Mouse (Mus musculus) kidney, embryonic 14.5 days (tissue): Measurements from ENCODE around the gene Adm. TPM values are rescaled to one million over a fixed set of nuclear protein-coding genes. Genes with fewer than 3 reads are reported as not detected.

ENCODE experiments used
- ATAC-seq: fragments of 200-750 bp; cut with Nextera tagmentation; 2 replicates; pipeline ENCODE4 v1.8.0; 2017; ENCODE audit warnings: moderate number of reproducible peaks, mild to moderate bottlenecking, moderate TSS enrichment, moderate library complexity; ENCODE audit not compliant: low FRiP score, low TSS enrichment
- H3K27ac ChIP-seq: fragments of 300-500 bp; sonication (generic); 2 replicates; pipeline ENCODE4 v1.5.1; 2014; ENCODE audit warnings: low read depth, mild to moderate bottlenecking, low read length, moderate library complexity, mixed read lengths
- H3K27me3 ChIP-seq: fragments of 300-500 bp; sonication (generic); 2 replicates; pipeline ENCODE4 v1.6.1; 2014; ENCODE audit warnings: mild to moderate bottlenecking, low read length; ENCODE audit not compliant: control insufficient read depth, insufficient read depth
- H3K36me3 ChIP-seq: fragments of 300-500 bp; sonication (generic); 2 replicates; pipeline ENCODE4 v1.6.1; 2014; ENCODE audit warnings: low read length, mixed read lengths; ENCODE audit not compliant: control insufficient read depth, insufficient read depth
- H3K4me1 ChIP-seq: fragments of 300-500 bp; sonication (generic); 2 replicates; pipeline ENCODE4 v1.6.1; 2014; ENCODE audit warnings: low read length, mixed read lengths; ENCODE audit not compliant: control insufficient read depth, insufficient read depth
- H3K4me2 ChIP-seq: fragments of 300-500 bp; sonication (generic); replicated peaks from 2 replicates; pipeline ENCODE4 v1.6.1; 2014; ENCODE audit warnings: low read depth, mild to moderate bottlenecking, low read length
- H3K4me3 ChIP-seq: fragments of 300-500 bp; sonication (generic); 2 replicates; pipeline ENCODE4 v1.5.1; 2014; ENCODE audit warnings: mild to moderate bottlenecking, low read length
- H3K9ac ChIP-seq: fragments of 300-500 bp; sonication (generic); 2 replicates; pipeline ENCODE4 v1.6.1; 2014; ENCODE audit warnings: low read depth, mild to moderate bottlenecking, low read length, moderate library complexity
- H3K9me3 ChIP-seq: fragments of 300-500 bp; sonication (generic); 2 replicates; pipeline ENCODE4 v1.6.1; 2016; ENCODE audit warnings: low read length; ENCODE audit not compliant: control insufficient read depth
- WGBS: fragments of 180-500 bp; shearing (Covaris S2); extraction: QIAGEN DNeasy Blood & Tissue Kit; methylation state at CpG from one replicate; pipeline ENCODE4 v1.1.7; 2014; 5-methylcytosine and 5-hydroxymethylcytosine counted together
- polyA plus RNA-seq: library from polyadenylated mRNA; unstranded; fragments of >200 nt; fragmentation: Nextera tagmentation; extraction: Ambion mirVana; gene quantifications from 2 replicates; pipeline ENCODE4 v1.2.1, GENCODE M21; 2014

Gene Adm
- polyA plus RNA-seq, 1 experiment from 2014 or later: 4.2 TPM

DNA sequence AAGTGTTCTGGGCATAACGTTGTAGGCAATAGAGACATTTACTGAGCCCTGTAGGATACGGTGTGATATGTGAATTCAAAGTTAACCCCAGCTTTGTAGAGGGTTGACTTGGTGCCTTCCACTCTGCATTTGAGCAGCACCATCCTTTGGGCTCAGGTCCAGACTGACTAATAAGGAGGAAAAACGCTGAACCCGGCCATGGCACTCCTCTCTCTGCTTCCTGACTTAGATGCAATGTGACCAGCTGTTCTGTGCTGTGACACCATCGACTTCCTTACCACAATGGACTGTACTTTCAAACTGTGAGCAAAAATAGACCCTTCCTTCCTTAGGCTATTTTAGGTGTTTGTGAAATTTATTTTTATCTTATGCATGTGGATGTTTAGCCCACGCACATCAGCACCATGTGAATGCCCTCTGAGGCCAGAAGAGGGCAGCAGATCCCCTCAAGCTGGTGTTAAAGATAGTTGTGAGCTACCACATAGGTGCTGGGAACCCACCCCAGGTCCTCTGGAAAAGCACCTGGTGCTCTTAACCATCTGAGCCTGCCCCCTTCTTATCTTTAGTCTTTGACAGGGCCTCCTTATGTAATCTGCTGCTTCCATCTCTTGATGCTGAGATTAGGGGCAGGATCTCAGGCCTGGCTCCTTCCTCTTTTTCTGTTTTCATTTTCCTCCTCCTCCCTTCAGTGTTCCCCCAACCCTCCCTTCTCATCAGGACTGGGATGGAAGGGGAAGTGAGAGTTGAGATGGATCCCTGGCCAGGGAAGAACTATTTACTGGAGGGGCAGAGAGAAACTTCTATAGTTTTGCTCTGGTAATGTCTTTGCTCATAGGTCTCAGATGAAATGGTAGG, 21.9 kb downstream of the Adm start:
- 89% methylated on average over 6 of the region's 6 CpGs for WGBS
- no peak overlapping the region for H3K4me2 ChIP-seq
- no peak overlapping the region for H3K27ac ChIP-seq
- no peaks in the 10 kb centered on the region for H3K4me1 ChIP-seq
- no peak overlapping the region for H3K4me3 ChIP-seq
- no peaks in the 10 kb centered on the region for H3K36me3 ChIP-seq
- no peak for ATAC-seq
- H3K27me3 ChIP-seq: no peaks in the 10 kb centered on the region
- H3K9ac ChIP-seq: no peak overlapping the region
- H3K9me3 ChIP-seq: peaks cover 6% of the 10 kb centered on the region

DNA sequence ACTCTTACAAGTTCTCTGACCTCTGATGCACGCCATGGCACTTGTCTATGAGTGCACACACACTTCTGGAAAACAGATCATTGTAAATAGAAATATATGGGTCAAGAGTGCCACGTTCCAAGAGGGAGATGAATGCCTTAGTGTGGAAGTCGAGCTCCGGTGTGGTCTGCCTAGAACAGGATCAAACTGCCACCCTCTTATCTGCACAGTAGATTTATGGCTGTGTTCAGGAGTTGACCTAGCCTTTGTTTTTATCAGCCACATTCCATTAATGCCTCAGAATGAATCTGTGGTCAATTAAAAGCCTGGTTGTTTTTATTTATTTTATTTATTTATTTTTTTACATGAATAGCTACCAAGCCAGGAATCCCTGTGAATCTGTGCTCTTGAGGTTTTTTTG, 23.0 kb downstream of the Adm start:
- H3K4me3 ChIP-seq: no peak overlapping the region
- ATAC-seq: peak; percentile 40; the same call in 1 of the 2 replicates
- H3K9ac ChIP-seq: no peak overlapping the region
- WGBS: 44% methylated on average over 4 of the region's 4 CpGs
- peaks cover 6% of the 10 kb centered on the region for H3K9me3 ChIP-seq
- H3K4me1 ChIP-seq: no peaks in the 10 kb centered on the region
- H3K36me3 ChIP-seq: no peaks in the 10 kb centered on the region
- H3K4me2 ChIP-seq: no peak overlapping the region
- no peaks in the 10 kb centered on the region for H3K27me3 ChIP-seq
- no peak overlapping the region for H3K27ac ChIP-seq

DNA sequence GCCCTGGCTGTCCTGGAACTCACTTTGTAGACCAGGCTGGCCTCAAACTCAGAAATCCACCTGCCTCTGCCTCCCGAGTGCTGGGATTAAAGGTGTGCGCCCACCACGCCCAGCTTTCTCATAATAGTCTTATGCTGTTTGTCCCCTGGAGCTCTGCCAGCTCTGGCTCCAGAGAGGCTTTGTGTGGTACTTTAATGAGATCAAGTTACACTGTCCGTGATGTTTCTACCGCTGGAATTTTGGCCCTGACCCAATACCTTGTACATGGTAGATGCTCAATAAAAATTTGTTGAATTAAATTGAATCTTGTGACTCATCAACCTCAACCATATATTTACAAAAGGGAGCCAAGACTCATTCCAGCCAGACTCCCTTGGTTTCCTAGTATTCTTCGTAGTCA, 23.6 kb downstream of the Adm start:
- no peak overlapping the region for H3K4me3 ChIP-seq

DNA sequence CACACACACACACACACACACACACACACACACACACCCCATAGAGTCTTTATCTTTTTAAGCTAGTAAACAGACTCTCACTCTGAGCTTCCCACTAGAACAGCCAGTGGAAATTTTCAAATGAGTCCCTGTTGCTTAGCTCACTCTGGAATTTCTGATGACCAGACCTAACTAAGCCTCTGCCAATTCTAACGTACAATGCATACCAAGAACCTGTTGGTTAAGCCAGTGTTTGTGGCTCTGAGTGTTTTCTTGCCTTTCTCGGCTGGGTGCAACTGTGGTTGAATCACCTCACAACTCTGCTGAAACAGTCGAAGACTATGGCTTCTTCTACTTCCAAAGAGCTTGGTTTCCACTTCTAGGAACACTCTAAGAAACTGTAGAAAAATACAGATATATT, 27.8 kb downstream of the Adm start:
- H3K9ac ChIP-seq: no peak overlapping the region
- 82% methylated on average over 3 of the region's 3 CpGs for WGBS

More for the DNA sequence above, 23.6 kb downstream of the Adm start:
- ATAC-seq: no peak
- Histone ChIP-seq H3K4me1 (no peaks in the 10 kb centered on the region), H3K9me3 (peaks cover 6% of the 10 kb centered on the region), H3K27me3 (no peaks in the 10 kb centered on the region), H3K9ac (no peak overlapping the region), H3K27ac (no peak overlapping the region), H3K36me3 (no peaks in the 10 kb centered on the region), H3K4me2 (no peak overlapping the region)
- 72% methylated on average over 6 of the region's 6 CpGs for WGBS

DNA sequence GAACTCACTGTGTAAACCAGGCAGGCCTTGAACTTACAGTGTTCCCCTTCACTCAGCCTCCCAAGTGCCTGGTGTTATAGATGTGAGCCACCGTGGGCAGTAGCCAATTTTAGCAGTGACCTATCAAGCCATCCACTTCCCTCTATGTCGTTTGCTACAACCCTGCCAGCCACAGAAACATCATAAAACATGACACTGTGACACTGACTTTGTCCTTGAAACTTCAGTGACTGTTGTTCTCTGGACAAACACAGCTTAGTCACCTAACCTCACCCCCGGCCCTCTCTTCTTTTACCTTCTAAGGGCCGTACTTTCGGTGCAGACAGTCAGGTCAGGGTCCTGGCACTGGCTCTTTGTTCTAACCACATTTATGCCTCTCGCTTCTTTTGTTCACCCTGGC, 28.5 kb downstream of the Adm start:
- Histone ChIP-seq H3K27ac (no peak overlapping the region), H3K9me3 (no peaks in the 10 kb centered on the region), H3K4me1 (no peaks in the 10 kb centered on the region), H3K4me2 (no peak overlapping the region), H3K36me3 (no peaks in the 10 kb centered on the region), H3K27me3 (no peaks in the 10 kb centered on the region), H3K9ac (no peak overlapping the region), H3K4me3 (no peak overlapping the region)
- 55% methylated on average over 6 of the region's 6 CpGs for WGBS
- ATAC-seq: no peak

More for the DNA sequence above, 27.8 kb downstream of the Adm start:
- no peaks in the 10 kb centered on the region for H3K36me3 ChIP-seq
- H3K27ac ChIP-seq: no peak overlapping the region
- no peak overlapping the region for H3K4me3 ChIP-seq
- no peak overlapping the region for H3K4me2 ChIP-seq
- no peaks in the 10 kb centered on the region for H3K9me3 ChIP-seq
- ATAC-seq: no peak
- H3K27me3 ChIP-seq: no peaks in the 10 kb centered on the region
- H3K4me1 ChIP-seq: no peaks in the 10 kb centered on the region

DNA sequence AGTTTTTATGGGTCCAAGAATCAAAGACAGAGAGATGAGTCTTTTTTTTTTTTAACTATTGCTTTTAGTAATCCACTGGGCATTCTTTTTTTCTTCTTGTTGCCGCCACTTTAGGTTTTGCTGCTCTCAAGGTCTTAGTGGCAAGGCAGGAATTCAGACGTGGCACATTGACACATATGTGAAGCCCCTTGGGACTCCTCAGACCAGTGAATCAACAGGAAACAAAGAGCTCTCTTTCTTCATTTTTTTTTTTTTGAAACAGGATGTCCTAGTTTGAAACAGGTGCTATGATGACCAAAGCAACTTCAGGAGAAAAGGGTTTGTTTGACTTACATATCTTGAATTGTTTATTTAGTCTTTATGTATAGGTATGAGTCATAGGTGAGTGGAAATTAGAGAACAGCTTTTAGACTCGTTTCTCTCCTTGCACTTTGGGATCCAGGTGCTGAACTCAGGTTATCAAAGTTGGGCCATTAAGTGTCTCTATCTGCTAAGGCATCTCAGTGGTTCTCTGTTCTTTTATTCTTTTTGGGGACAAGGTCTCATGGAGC, 31.0 kb downstream of the Adm start:
- no peak overlapping the region for H3K27ac ChIP-seq
- H3K9ac ChIP-seq: no peak overlapping the region
- no peak for ATAC-seq

DNA sequence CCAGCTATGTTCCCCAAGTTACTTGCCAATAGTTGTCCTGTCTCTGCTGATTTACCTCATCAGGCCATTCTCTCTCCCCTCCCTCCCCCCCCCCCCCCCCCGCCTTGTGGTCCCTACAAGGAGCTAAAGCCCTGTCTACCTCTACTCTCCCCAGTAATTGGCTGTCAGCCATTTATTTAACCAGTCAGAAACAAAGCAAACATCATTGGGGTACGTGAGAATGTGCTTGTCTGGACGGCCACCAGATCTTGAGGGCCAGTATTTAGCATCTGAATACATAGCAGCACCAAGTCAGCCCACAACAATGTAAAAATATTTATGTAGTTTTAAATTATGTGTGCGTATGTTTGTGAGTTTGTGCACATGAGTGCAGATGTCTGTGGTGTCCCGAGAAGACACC, 39.1 kb downstream of the Adm start:
- Histone ChIP-seq H3K4me1 (no peaks in the 10 kb centered on the region; the same call in 1 of the 2 replicates), H3K27ac (no peak overlapping the region), H3K9me3 (no peaks in the 10 kb centered on the region; the same call in 1 of the 2 replicates), H3K4me2 (no peak overlapping the region), H3K9ac (no peak overlapping the region), H3K27me3 (no peaks in the 10 kb centered on the region), H3K36me3 (no peaks in the 10 kb centered on the region), H3K4me3 (no peak overlapping the region)
- 63% methylated on average over 4 of the region's 5 CpGs for WGBS
- ATAC-seq: no peak

More for the DNA sequence above, 31.0 kb downstream of the Adm start:
- no peaks in the 10 kb centered on the region for H3K36me3 ChIP-seq
- 49% methylated on average over 3 of the region's 3 CpGs for WGBS
- no peaks in the 10 kb centered on the region for H3K4me1 ChIP-seq
- no peak overlapping the region for H3K4me2 ChIP-seq
- no peaks in the 10 kb centered on the region for H3K9me3 ChIP-seq
- H3K27me3 ChIP-seq: no peaks in the 10 kb centered on the region
- no peak overlapping the region for H3K4me3 ChIP-seq

DNA sequence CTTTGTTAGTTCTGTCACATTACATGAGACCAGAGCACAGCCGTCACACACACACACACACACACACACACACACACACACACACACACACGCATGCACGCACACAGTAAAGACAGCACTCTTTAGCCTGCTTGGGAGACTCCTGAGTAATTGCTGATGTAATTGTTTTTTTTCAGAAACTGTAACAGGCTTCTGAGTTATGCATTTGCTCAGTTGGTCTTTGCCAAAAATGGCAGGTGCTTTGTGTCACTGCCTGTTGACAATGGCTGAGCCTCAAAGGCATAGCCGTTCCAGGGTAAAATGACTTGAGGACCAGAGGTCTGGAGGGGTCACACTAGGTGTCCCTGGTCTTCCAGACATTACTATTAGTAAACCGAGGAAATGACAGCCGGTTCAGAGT, 40.8 kb downstream of the Adm start:
- Histone ChIP-seq H3K4me1 (no peaks in the 10 kb centered on the region; the same call in 1 of the 2 replicates), H3K9me3 (no peaks in the 10 kb centered on the region; the same call in 1 of the 2 replicates), H3K36me3 (no peaks in the 10 kb centered on the region), H3K9ac (no peak overlapping the region), H3K27ac (peak overlapping the region; percentile 43; the same call in 1 of the 2 replicates), H3K4me3 (no peak overlapping the region), H3K27me3 (no peaks in the 10 kb centered on the region), H3K4me2 (no peak overlapping the region)
- WGBS: 41% methylated on average over 6 of the region's 6 CpGs
- ATAC-seq: peak; percentile 74

DNA sequence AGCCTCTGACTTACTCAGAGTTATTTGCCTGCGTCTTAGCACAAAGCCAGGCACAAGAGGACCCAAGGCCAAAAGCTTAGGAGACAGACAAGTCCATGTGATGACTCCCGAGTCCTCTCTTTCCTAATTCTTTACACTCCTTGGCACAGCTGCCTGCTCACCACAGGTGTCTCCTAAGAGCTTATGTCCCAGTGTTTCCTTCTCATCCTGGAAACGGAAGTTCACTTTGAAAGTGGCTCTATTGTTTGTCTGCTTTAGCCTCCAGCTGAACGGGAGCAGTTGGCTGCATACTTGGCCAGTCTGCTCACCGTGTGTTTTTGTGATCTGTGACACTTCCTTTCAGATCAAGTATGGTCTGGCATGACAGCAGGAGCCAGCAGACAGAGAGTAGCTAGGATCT, 41.3 kb downstream of the Adm start:
- WGBS: 39% methylated on average over 5 of the region's 5 CpGs
- no peaks in the 10 kb centered on the region; the same call in 1 of the 2 replicates for H3K9me3 ChIP-seq
- H3K9ac ChIP-seq: no peak overlapping the region
- no peaks in the 10 kb centered on the region for H3K36me3 ChIP-seq
- ATAC-seq: 0 out of 2 replicates have a peak, but pooled peaks have one; percentile 11
- H3K4me3 ChIP-seq: no peak overlapping the region
- H3K4me2 ChIP-seq: no peak overlapping the region
- peak overlapping the region; percentile 43; the same call in 1 of the 2 replicates for H3K27ac ChIP-seq
- no peaks in the 10 kb centered on the region; the same call in 1 of the 2 replicates for H3K4me1 ChIP-seq
- no peaks in the 10 kb centered on the region for H3K27me3 ChIP-seq
